ENCODE assay signal across 8 mouse cellular contexts in the genomic region with DNA sequence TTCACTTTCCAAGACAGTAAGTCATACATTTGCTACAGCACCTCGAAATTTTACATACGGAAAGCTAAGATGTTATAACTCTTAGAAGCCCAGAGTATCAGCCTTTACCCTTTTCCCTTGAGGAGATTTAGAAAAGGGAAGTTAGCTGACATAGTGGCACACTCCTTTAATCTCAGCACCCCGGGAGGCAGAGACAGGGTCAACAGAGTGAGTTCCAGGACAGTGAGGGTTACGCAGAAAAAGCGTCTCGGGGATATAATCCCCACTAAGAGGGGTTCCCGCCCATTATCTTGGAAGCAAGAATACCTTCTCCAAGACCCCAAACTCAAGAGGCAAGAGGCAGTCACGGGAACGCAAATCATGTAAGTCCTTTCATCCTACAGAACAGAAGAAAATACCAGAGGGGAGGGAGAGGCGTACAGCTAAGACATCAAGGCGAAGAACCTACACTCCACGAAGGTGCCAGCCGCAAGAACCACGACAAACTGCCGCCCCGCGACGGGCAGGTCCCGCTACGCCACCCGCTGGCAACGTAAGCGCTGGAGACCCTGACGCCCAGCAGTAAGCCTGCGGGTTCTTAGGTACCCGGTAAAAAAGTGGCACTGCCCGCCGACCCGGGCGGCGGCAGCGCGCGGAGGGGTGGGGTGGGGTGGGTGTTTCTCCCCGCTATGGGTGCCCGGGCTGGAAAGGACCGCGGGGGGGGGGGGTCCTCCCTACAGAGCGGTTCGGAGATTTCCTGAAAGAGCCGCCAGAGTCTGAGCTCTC. TPM values are rescaled to one million over a fixed set of nuclear protein-coding genes. Genes with fewer than 3 reads are reported as not detected.
DNase-seq lines count a peak whose midpoint lies in the region; ATAC-seq lines count a peak whose summit lies in the region.

No protein-coding gene starts in this region.

- H3K9ac ChIP-seq in heart, embryonic 16.5 days (ENCODE audit: low read length), result peak overlapping the region; percentile 90

- WGBS in heart, embryonic 16.5 days, result 2% methylated on average over 41 of the region's 41 CpGs

- H3K4me3 ChIP-seq in heart, embryonic 16.5 days (ENCODE audit: low read length), result peak overlapping the region; percentile 66

- H3K4me1 ChIP-seq in heart, embryonic 16.5 days (ENCODE audit: control insufficient read depth, insufficient read depth, low read length), result peaks cover 15% of the 10 kb centered on the region

- no peaks in the 10 kb centered on the region for H3K27me3 ChIP-seq in heart, embryonic 16.5 days (ENCODE audit: control insufficient read depth, insufficient read depth, low read length)

- no peaks in the 10 kb centered on the region; the same call in 1 of the 2 replicates for H3K36me3 ChIP-seq in heart, embryonic 16.5 days (ENCODE audit: control insufficient read depth, insufficient read depth)

- no peak for ATAC-seq in heart, embryonic 16.5 days (replicated peaks; ENCODE audit: extremely low read depth, insufficient read depth, low FRiP score)

- peak overlapping the region; percentile 85 for H3K4me2 ChIP-seq in heart, embryonic 16.5 days (ENCODE audit: low read depth, low read length)

- DNase-seq in CD4-positive helper T cell, adult 2 months (ENCODE audit: low read depth, low spot score), result peak; percentile 85
- peak; percentile 80 for DNase-seq in T-cell, adult 2 months (ENCODE audit: low spot score)
- peak; percentile 18 for DNase-seq in embryo, embryonic 10.5 days (ENCODE audit: low spot score)
- peak; percentile 39 for DNase-seq in kidney, postnatal 14 days
- DNase-seq in lung, postnatal 10 days, result peak; percentile 42
- peak; percentile 46 for DNase-seq in right cerebral cortex, postnatal 14 days
- DNase-seq in urinary bladder, postnatal 36 days (ENCODE audit: low spot score in 2 of 2), result peak; percentile 7 to 22

- peak overlapping the region; percentile 86 for H3K27ac ChIP-seq in heart, embryonic 16.5 days (ENCODE audit: low read length)

- H3K9me3 ChIP-seq in heart, embryonic 16.5 days (replicated peaks; ENCODE audit: control insufficient read depth, low read length), result no peaks in the 10 kb centered on the region

RNA-seq across cellular contexts. Expression of gene Wdr45b, which starts 0.7 kb away (rescaled TPM):
- polyA plus RNA-seq in heart, embryonic 16.5 days (2015; fragmentation: Nextera tagmentation; extraction: Ambion mirVana), result 73.0 and 81.1 TPM in 2 replicates

RNA-seq across cellular contexts. Expression of gene Rab40b, which starts 34.5 kb away (rescaled TPM):
- polyA plus RNA-seq in heart, embryonic 16.5 days (2015; fragmentation: Nextera tagmentation; extraction: Ambion mirVana), result 6.2 and 7.9 TPM in 2 replicates

Comparison
In these comparisons a context has a peak if more than half of its experiments do, and no peak if none do; other contexts are left out.
1. DNase-seq: peak in every context shown above with its lines; median percentile 85 in CD4-positive helper T cell, adult 2 months; 80 in T-cell, adult 2 months; 46 in right cerebral cortex, postnatal 14 days; 42 in lung, postnatal 10 days; 39 in kidney, postnatal 14 days; 18 in embryo, embryonic 10.5 days; 14 in urinary bladder, postnatal 36 days.